Mouse (Mus musculus): ENCODE results near the gene Emd.
"Not testable (repeated sequence)": the region's sequence is repeated elsewhere in the genome, so short reads cannot be mapped to it uniquely, and the experiment has no call there.

Emd gene

GRCm38 (mm10) chrX:74254153-74254887 is at the start of gene Emd:
Gene Emd, plus strand, starts transcription at chrX:74254687.
- peak; percentile 91 for DNase-seq

DNA sequence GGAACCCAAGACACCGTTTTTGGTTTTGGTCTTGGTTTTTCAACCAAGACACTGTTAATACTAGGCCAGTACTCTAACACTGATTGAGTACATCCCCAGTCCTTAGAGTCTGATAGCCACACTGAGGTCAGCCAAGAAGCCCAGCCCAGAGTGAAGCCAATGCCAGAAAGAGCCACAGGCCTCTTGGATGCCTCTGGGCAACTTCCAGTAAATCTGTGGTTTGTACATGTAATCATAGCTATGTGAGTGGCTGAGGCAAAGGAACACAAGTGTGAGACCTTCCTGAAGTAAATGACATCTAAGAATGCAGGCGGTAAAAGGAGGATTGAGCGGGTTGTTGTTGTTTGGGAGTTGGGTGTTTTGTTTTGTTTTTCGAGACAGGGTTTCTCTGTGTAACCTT is 36.0 kb upstream of the Emd start:
- DNase-seq, result no peak

DNA sequence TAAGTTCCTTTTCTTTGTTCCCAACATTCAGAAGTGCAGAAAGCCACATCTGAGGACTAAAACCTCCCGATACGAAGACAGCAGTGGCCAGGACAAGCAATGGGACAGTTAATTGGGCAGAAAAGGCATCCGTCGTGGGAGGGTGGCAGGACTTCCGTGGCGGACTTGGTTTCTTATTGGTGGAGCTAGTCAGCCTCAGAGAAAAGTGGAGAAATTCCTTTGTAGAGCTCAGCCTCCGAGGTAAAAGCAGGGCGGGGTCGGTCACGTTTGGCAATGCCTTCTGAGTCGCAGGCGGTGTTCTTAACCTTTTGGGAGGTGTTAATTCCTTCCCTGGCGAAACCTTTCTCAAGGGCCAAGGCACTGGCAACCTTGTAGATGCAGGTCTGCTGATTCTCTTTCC is 35.0 kb upstream of the Emd start:
- no peak for DNase-seq

DNA sequence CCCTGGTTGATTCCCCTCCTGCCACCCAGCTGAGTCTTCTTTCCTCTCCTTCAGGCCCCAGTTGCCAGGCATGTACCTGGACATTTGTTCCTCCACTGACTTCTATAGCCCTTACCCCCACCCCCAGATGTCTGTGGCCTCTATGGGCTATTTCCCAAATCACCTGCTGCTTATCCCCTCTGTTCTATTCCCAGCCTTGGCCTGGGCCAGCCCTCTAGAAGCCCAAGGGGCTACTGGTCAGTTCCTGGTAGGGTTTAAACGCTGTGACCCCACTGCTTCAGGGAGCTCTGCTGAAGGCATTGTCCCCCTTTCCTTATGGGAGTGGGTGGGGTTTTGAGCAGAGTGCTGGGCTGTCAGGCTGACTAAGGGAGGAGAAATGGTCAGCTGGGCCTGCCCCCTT is 34.4 kb upstream of the Emd start:
- DNase-seq, result not testable (repeated sequence)

- no peak for DNase-seq
These were observed 24.4 kb upstream of the Emd start for GRCm38 (mm10) chrX:74230038-74230437.

- DNase-seq, result no peak
These were observed 21.3 kb upstream of the Emd start for GRCm38 (mm10) chrX:74233196-74233595.

- DNase-seq, result no peak
These were observed 14.2 kb upstream of the Emd start for GRCm38 (mm10) chrX:74240332-74240731.

GRCm38 (mm10) chrX:74243396-74243795 is 11.1 kb upstream of the Emd start:
- DNase-seq, result no peak

DNA sequence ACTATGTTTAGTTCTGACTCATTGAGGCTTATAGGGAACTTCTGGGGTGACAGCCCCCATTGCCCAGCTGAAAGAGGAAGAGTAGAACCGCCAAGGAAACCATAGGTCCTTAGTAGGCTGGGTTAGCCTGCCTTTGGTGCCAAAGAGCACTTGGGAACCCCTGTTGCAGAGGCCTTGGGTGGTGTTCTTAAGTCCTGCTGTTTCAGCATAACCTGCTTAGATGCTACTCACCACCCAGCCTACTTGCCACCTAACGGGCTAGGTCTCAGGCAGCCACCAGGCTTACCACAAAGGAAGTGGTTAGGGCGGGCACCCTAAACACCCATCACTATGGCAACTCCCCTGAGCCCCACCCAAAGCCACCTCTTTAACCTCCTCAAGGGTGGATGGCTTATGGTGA is 10.7 kb upstream of the Emd start:
- no peak for DNase-seq

GRCm38 (mm10) chrX:74244614-74245083 is 9.8 kb upstream of the Emd start:
- DNase-seq, result peak; percentile 19

DNA sequence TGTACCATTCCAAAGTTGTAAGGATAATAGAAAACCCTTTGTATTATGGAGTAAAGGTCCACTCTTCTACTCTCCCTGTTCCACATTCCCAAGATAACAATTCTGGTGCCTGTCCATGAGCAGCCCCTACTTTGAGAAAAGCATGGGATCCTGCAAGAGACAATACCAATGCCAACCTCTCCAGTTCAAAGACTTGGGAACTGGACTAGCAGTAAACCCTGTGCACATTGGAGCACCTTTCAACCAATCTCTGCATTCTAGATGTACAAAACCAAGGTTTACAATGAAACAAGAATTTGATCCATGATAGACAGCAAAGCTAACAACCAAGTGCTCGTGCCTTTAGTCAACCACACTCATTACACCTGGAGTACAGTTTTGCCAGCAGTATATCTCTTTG is 9.4 kb upstream of the Emd start:
- DNase-seq, result no peak

DNA sequence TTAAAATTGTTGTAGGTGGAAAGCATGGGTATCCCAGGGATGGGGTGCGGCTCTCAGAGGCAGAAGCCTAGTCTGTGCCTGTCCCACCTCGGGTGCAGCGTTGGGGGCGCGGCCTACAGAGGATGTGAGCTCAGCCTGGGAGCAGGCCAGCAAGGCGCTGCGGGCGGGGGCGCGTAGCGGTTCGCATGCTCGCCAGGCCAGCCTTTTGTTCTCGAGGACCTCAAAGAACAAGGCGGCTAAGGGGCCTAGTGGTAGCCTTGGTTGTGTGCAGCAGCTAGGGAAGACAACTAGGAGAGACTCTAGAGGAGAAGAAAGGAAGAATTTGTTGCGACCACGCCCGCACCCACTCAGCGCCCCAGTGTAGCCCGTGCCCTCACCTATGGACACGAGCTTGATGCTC is 8.8 kb upstream of the Emd start:
- peak; percentile 76 for DNase-seq

DNA sequence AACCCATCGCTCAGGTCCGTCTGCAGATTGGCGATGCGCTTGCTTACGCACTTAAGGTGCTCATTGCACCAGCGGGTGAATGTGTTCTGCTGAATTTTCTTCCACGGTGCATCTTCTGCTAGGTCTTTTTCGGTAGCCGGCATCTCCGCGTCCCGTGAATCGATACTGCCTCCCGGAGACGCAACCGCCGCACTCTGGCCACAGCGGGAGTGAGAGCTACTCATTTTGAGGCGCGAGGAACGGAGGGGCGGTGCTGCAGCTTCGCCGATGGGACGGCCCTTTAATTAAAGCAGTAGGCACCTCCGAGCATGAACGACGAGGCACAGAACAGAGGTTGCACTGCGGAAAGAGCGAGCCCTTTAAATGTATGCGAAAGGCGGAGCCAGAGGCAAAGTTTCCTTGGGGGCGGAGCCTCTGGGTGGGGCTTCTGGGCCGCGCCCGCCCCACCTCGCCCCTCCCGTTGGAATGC is 8.2 kb upstream of the Emd start:
- DNase-seq, result peak; percentile 89

GRCm38 (mm10) chrX:74246693-74247092 is 7.8 kb upstream of the Emd start:
- DNase-seq, result no peak

DNA sequence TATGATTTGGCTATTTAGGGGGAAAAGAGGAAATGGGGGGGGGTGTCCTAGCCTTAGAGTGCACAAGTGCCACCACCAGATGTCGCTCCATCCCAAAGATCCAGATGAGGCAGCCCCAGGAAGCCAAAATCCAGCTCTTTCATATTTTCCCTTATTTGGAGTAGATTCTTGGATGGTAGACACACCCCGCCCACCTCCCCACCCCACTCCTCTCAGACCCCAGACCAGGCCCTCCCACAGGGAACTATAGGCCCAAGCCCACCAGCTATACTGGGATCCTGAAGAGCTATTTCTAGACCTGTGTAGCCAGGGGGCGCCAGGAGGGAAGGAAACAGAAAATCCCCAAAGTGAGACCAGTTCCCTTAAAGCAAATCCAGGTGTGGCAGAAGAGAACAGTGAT is 5.8 kb upstream of the Emd start:
- peak; percentile 61 for DNase-seq

GRCm38 (mm10) chrX:74249615-74250014 is 4.9 kb upstream of the Emd start, which contains the start of gene Flna:
Gene Flna, minus strand, starts transcription at chrX:74249820.
- peak; percentile 78 for DNase-seq

DNA sequence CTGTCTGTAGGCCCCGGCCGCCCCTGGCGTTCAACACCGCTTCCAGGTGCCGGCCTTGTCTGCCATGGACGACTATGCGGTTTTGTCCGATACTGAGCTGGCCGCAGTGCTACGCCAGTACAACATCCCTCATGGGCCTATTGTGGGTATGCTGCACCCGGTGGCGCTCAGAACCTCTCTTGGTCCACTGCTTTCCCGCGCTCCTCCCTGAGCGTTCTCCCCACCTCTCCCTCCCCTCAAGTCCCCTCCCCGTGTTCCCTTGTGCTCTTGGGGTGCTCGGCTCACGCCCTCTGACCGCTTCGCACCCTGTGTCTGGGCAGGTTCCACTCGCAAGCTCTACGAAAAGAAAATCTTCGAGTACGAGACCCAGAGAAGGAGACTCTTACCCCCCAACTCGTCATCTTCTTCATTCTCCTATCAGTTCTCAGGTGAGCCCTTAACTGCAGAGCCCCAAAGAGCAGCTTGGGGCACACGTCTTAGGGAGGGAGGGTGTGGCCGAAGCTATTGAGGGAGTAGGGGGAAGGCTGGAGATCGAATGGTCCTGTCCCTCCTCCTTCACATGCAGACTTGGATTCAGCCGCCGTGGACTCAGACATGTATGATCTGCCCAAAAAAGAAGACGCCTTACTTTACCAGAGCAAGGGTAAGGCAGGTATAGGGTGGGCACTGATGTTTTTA is 540 bp downstream of the Emd start:
- DNase-seq, result no peak

DNA sequence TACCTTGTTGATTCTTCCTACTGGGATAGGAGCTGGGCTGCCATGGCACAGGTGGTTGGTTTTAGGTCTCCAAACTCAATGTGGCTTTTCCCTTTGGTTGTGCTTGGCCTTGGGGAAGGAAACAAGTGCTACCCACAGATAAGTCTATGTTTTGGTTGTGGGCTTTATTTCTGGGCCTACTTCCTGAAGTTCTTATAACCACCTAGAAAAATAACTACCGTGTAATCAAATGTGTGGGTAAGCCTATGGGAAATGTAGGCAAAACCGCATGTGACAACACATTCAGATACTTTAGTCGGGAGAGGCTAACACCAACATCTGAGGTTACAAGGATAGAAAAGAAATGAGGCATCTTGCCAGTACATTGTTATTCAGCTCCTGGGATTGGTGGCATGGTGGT is 3.3 kb downstream of the Emd start:
- no peak for DNase-seq

GRCm38 (mm10) chrX:74269736-74270061 is 15.2 kb downstream of the Emd start:
- no peak for DNase-seq

DNA sequence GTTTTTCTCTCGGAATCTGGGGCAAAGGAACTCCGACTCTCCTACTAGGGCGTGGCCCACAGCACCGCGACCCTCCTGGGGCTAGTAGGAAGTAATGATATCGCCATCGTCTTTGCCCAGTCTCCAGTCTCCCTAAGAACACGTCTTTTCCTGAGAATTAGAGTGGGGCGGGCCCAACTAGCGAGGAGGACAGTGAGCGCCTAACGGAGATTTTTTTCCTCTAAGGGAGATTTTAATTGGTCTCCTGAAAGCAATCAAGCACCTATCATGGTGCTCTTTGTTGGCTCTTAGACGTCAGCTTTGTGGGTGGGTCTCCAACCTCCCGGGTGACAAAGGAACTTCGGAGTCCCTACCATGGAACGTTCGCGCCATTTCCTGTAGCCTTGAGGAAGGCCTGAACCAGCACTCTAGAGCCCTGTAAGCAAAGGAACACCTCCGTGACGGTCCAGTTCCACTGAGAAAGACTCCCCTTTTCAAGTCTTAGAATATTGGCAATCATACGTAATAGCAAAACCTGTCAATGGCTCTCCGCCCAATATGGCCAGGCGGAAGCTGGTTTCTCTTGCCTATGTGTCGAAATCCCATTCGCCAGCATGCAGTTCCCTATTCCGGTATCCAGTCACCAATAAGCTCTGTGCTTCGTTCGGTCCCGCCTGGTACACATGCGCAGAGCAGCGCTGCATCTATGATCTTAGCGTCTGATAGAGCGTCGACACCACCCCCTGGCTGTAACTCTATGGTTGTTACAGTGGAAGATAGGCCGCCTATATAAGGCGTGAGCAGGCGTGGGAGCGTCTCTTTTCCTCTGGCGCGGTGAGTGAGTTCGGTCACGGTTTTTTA is 15.8 kb downstream of the Emd start, which contains the start of gene Rpl10:
Rpl10 (plus strand) TSS at position 751 of the 840 bp plus-strand sequence.
- peak; percentile 95 for DNase-seq

DNA sequence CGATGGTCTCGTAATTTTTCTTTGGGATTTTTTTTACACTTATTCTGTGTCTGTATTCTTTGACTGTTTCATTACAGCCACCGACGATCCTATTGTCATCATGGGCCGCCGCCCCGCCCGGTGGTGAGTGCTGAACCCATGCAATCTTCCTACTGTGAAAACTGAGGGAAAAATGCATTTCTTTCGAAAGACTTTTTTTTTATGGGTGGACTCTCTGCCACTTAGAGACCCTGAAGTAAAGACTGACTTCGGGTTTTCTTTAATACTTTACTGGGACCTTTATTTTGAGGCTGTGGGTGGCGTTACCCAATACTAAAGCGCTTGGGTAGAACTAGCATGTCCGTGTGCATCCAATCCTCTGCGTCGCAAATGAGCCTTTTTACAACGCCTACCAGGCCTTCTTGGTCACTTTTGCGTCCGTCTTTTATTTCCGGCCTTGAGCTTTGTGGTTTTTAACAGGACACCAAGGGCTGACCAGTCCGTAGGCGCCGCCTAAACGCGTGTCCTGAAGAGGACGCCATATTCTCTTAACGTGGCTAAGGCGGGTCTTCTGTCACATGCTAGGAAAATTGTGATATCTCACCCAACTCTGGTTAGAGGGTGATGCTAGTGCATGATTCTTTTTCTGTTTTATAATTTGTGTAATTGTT is 16.5 kb downstream of the Emd start:
- no peak for DNase-seq

GRCm38 (mm10) chrX:74273422-74274322 is 19.2 kb downstream of the Emd start:
- DNase-seq, result no peak

All from cerebellum, adult 9-10 months (tissue).